9 mouse cellular contexts compared by ENCODE assay signal in genomic region chr11:108258811-108259266, GRCm38 (mm10).
DNase-seq lines count a peak whose midpoint lies in the region; ATAC-seq lines count a peak whose summit lies in the region.
"Had no signal": no experiment of that assay in that cellular context is flagged by ENCODE, and none has a peak within 500 bp of the region (broad histone marks: within the 10 kb centered on the region; RNA-seq: fewer than 3 reads in every experiment).

No protein-coding gene starts in this region.

- 0 out of 2 replicates have a peak overlapping the region, but pooled peaks have one; percentile 28 for H3K27ac ChIP-seq in embryonic facial prominence, embryonic 14.5 days (replicated peaks; ENCODE audit: low read depth, low read length)
- H3K27ac ChIP-seq in embryonic facial prominence, embryonic 10.5 days (replicated peaks), result no peak overlapping the region
- 0 out of 2 replicates have a peak overlapping the region, but pooled peaks have one; percentile 24 for H3K27ac ChIP-seq in midbrain, embryonic 16.5 days (ENCODE audit: low read length)
- H3K27ac ChIP-seq in midbrain, embryonic 13.5 days, result no peak overlapping the region
- peak overlapping the region; percentile 55 for H3K27ac ChIP-seq in heart, embryonic 12.5 days (ENCODE audit: poor library complexity, severe bottlenecking)
- H3K27ac ChIP-seq: kidney, postnatal 0 days had no signal

- no peak overlapping the region for H3K4me2 ChIP-seq in embryonic facial prominence, embryonic 14.5 days (ENCODE audit: low read depth, low read length)
- no peak overlapping the region for H3K4me2 ChIP-seq in midbrain, embryonic 16.5 days (ENCODE audit: low read length)
- no peak overlapping the region for H3K4me2 ChIP-seq in midbrain, embryonic 13.5 days (replicated peaks)
- no peak overlapping the region for H3K4me2 ChIP-seq in heart, embryonic 12.5 days

- DNase-seq in embryonic facial prominence, embryonic 14.5 days (ENCODE audit: low spot score), result peak; percentile 67
- no peak for DNase-seq in embryonic facial prominence, embryonic 10.5 days (ENCODE audit: low spot score)
- peak; percentile 53 to 75 for DNase-seq in lung, postnatal 4 days
- DNase-seq in yolk sac, embryonic 10.5 days (ENCODE audit: low spot score), result no peak
- no peak for DNase-seq in spleen, postnatal 4 days (ENCODE audit: low spot score in 2 of 2)

- no peak overlapping the region for H3K4me3 ChIP-seq in embryonic facial prominence, embryonic 14.5 days (ENCODE audit: low read depth, low read length)
- H3K4me3 ChIP-seq in embryonic facial prominence, embryonic 10.5 days, result no peak overlapping the region
- no peak overlapping the region for H3K4me3 ChIP-seq in midbrain, embryonic 16.5 days (ENCODE audit: low read depth, low read length)
- H3K4me3 ChIP-seq in midbrain, embryonic 13.5 days (replicated peaks), result no peak overlapping the region
- no peak overlapping the region for H3K4me3 ChIP-seq in heart, embryonic 12.5 days

- H3K9me3 ChIP-seq in embryonic facial prominence, embryonic 14.5 days (ENCODE audit: control insufficient read depth, low read length), result no peaks in the 10 kb centered on the region
- no peaks in the 10 kb centered on the region for H3K9me3 ChIP-seq in embryonic facial prominence, embryonic 10.5 days
- H3K9me3 ChIP-seq in midbrain, embryonic 16.5 days (replicated peaks; ENCODE audit: control insufficient read depth, low read length, poor library complexity, severe bottlenecking), result no peaks in the 10 kb centered on the region
- no peaks in the 10 kb centered on the region for H3K9me3 ChIP-seq in midbrain, embryonic 13.5 days
- no peaks in the 10 kb centered on the region for H3K9me3 ChIP-seq in heart, embryonic 12.5 days (replicated peaks)

- H3K9ac ChIP-seq in embryonic facial prominence, embryonic 14.5 days (ENCODE audit: low read depth, low read length), result no peak overlapping the region
- no peak overlapping the region for H3K9ac ChIP-seq in midbrain, embryonic 16.5 days (ENCODE audit: low read depth, low read length)
- H3K9ac ChIP-seq in midbrain, embryonic 13.5 days (replicated peaks), result no peak overlapping the region
- no peak overlapping the region for H3K9ac ChIP-seq in heart, embryonic 12.5 days

- WGBS in embryonic facial prominence, embryonic 14.5 days, result 50% methylated on average over 5 of the region's 5 CpGs
- 85% methylated on average over 5 of the region's 5 CpGs for WGBS in embryonic facial prominence, embryonic 10.5 days
- WGBS in midbrain, embryonic 16.5 days, result 59% methylated on average over 5 of the region's 5 CpGs
- 71% methylated on average over 5 of the region's 5 CpGs for WGBS in midbrain, embryonic 13.5 days
- WGBS in heart, embryonic 12.5 days, result 40% methylated on average over 5 of the region's 5 CpGs

- ATAC-seq in embryonic facial prominence, embryonic 14.5 days (ENCODE audit: low read depth), result peak; percentile 47; the same call in 1 of the 2 replicates
- no peak for ATAC-seq in midbrain, embryonic 16.5 days
- ATAC-seq in midbrain, embryonic 13.5 days, result no peak
- no peak for ATAC-seq in heart, embryonic 12.5 days (ENCODE audit: insufficient number of reproducible peaks, low FRiP score)

- peaks cover 26% of the 10 kb centered on the region for H3K4me1 ChIP-seq in embryonic facial prominence, embryonic 14.5 days (ENCODE audit: control insufficient read depth, insufficient read depth, low read length)
- H3K4me1 ChIP-seq in embryonic facial prominence, embryonic 10.5 days, result peaks cover 13% of the 10 kb centered on the region
- H3K4me1 ChIP-seq in midbrain, embryonic 16.5 days (ENCODE audit: control insufficient read depth, insufficient read depth, low read length), result peaks cover 20% of the 10 kb centered on the region
- H3K4me1 ChIP-seq in midbrain, embryonic 13.5 days (replicated peaks), result peaks cover 29% of the 10 kb centered on the region
- peaks cover 59% of the 10 kb centered on the region for H3K4me1 ChIP-seq in heart, embryonic 12.5 days (replicated peaks)

- H3K27me3 ChIP-seq in embryonic facial prominence, embryonic 14.5 days (replicated peaks; ENCODE audit: control insufficient read depth, insufficient read depth, low read length), result no peaks in the 10 kb centered on the region
- H3K27me3 ChIP-seq in embryonic facial prominence, embryonic 10.5 days (replicated peaks; ENCODE audit: low read depth, poor library complexity, severe bottlenecking), result no peaks in the 10 kb centered on the region
- H3K27me3 ChIP-seq in midbrain, embryonic 16.5 days (ENCODE audit: control insufficient read depth, insufficient read depth, low read depth, low read length), result no peaks in the 10 kb centered on the region
- H3K27me3 ChIP-seq in midbrain, embryonic 13.5 days, result no peaks in the 10 kb centered on the region
- H3K27me3 ChIP-seq in heart, embryonic 12.5 days (replicated peaks), result no peaks in the 10 kb centered on the region

- no peaks in the 10 kb centered on the region for H3K36me3 ChIP-seq in embryonic facial prominence, embryonic 14.5 days (ENCODE audit: control insufficient read depth, insufficient read depth, low read length)
- no peaks in the 10 kb centered on the region for H3K36me3 ChIP-seq in embryonic facial prominence, embryonic 10.5 days (replicated peaks)
- no peaks in the 10 kb centered on the region for H3K36me3 ChIP-seq in midbrain, embryonic 16.5 days (ENCODE audit: control insufficient read depth, insufficient read depth, low read length)
- H3K36me3 ChIP-seq in midbrain, embryonic 13.5 days, result no peaks in the 10 kb centered on the region
- H3K36me3 ChIP-seq in heart, embryonic 12.5 days, result no peaks in the 10 kb centered on the region

Comparison
In these comparisons a context has a peak if more than half of its experiments do, and no peak if none do; other contexts are left out.
1. DNase-seq: peak in embryonic facial prominence, embryonic 14.5 days (single experiment) and lung, postnatal 4 days (2 of 2); none in embryonic facial prominence, embryonic 10.5 days (single experiment), yolk sac, embryonic 10.5 days (single experiment) and spleen, postnatal 4 days (0 of 2).
2. H3K27ac ChIP-seq: peak in embryonic facial prominence, embryonic 14.5 days (single experiment), midbrain, embryonic 16.5 days (single experiment) and heart, embryonic 12.5 days (single experiment); none in embryonic facial prominence, embryonic 10.5 days (single experiment) and midbrain, embryonic 13.5 days (single experiment).